Mouse (Mus musculus) kidney, postnatal 0 days (tissue): ENCODE results near the gene Cyp2j8. TPM values are rescaled to one million over a fixed set of nuclear protein-coding genes. Genes with fewer than 3 reads are reported as not detected.
"Not testable (repeated sequence)": the region's sequence is repeated elsewhere in the genome, so short reads cannot be mapped to it uniquely, and the experiment has no call there.

Experiments
- ATAC-seq: fragments of 200-750 bp; cut with Nextera tagmentation; replicated peaks from 2 replicates; pipeline ENCODE4 v1.8.0; 2017; ENCODE audit warnings: low read depth, moderate number of reproducible peaks, moderate TSS enrichment, moderate library complexity; ENCODE audit not compliant: low FRiP score
- DNase-seq: peaks from one replicate; pipeline ENCODE4 v3.0.0-alpha.2; 2016; ENCODE audit warnings: low spot score
- H3K27ac ChIP-seq: fragments of 300-500 bp; sonication (generic); 2 replicates; pipeline ENCODE4 v1.5.1; 2014; ENCODE audit warnings: mild to moderate bottlenecking
- H3K27me3 ChIP-seq: fragments of 300-500 bp; sonication (generic); 2 replicates; pipeline ENCODE4 v1.6.1; 2014; ENCODE audit warnings: low read length, mixed read lengths; ENCODE audit not compliant: insufficient read depth
- H3K36me3 ChIP-seq: fragments of 300-500 bp; sonication (generic); 2 replicates; pipeline ENCODE4 v1.6.1; 2014; ENCODE audit warnings: low read length, mixed read lengths; ENCODE audit not compliant: insufficient read depth
- H3K4me1 ChIP-seq: fragments of 300-500 bp; sonication (generic); replicated peaks from 2 replicates; pipeline ENCODE4 v1.6.1; 2014; ENCODE audit warnings: antibody characterized with exemption, low read length, mixed read lengths; ENCODE audit not compliant: insufficient read depth
- H3K4me2 ChIP-seq: fragments of 300-500 bp; sonication (generic); 2 replicates; pipeline ENCODE4 v1.6.1; 2014; ENCODE audit warnings: mild to moderate bottlenecking, low read length, moderate library complexity, mixed read lengths
- H3K4me3 ChIP-seq: fragments of 300-500 bp; sonication (generic); replicated peaks from 2 replicates; pipeline ENCODE4 v1.5.1; 2014; ENCODE audit warnings: low read depth, low read length
- H3K9ac ChIP-seq: fragments of 300-500 bp; sonication (generic); 2 replicates; pipeline ENCODE4 v1.6.1; 2014; ENCODE audit warnings: low read depth, low read length
- H3K9me3 ChIP-seq: fragments of 300-500 bp; sonication (generic); replicated peaks from 2 replicates; pipeline ENCODE4 v1.6.1; 2016; ENCODE audit warnings: low read length, inconsistent platforms, mixed read lengths
- CTCF ChIP-seq: IDR thresholded peaks from 2 replicates; pipeline ENCODE4 v1.5.1; 2016; ENCODE audit warnings: antibody characterized with exemption, low read depth, mild to moderate bottlenecking, moderate library complexity
- WGBS: fragments of 180-500 bp; shearing (Covaris S2); extraction: QIAGEN DNeasy Blood & Tissue Kit; methylation state at CpG from one replicate; pipeline ENCODE4 v1.1.7; 2014; 5-methylcytosine and 5-hydroxymethylcytosine counted together
- polyA plus RNA-seq: library from polyadenylated mRNA; unstranded; fragments of >200 nt; fragmentation: Nextera tagmentation; extraction: Ambion mirVana; gene quantifications from 2 replicates; pipeline ENCODE4 v1.2.1, GENCODE M21; 2015

Cyp2j8 gene
- polyA plus RNA-seq, 1 experiment from 2014 or later, result 0.12 TPM

DNA sequence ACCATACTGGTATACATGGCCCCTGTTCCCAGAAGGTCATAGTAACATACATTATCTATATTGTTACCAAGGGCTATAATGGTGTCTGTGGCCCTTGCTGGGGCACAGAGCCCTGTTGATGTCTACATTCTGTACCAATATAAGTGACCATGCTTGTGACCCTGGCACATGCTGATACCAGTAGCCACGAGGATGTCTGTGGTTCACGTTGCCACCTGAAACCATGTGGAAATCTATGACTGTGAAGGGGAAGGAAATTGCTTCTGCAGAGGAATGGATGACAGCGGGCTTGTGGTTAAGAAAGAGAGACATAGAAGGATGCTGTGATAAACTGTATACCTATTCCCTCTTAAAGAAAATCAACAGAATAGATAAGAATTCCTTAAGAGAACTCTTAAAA lies 2.9 kb upstream of the Cyp2j8 start:
- Histone ChIP-seq H3K27ac (no peak overlapping the region), H3K4me2 (no peak overlapping the region), H3K4me3 (no peak overlapping the region), H3K36me3 (no peaks in the 10 kb centered on the region), H3K9me3 (no peaks in the 10 kb centered on the region), H3K27me3 (no peaks in the 10 kb centered on the region), H3K4me1 (no peaks in the 10 kb centered on the region), H3K9ac (no peak overlapping the region)
- WGBS, result 78% methylated on average over 3 of the region's 3 CpGs
- ATAC-seq (no peak), DNase-seq (no peak)
- TF ChIP-seq CTCF, result no peak

DNA sequence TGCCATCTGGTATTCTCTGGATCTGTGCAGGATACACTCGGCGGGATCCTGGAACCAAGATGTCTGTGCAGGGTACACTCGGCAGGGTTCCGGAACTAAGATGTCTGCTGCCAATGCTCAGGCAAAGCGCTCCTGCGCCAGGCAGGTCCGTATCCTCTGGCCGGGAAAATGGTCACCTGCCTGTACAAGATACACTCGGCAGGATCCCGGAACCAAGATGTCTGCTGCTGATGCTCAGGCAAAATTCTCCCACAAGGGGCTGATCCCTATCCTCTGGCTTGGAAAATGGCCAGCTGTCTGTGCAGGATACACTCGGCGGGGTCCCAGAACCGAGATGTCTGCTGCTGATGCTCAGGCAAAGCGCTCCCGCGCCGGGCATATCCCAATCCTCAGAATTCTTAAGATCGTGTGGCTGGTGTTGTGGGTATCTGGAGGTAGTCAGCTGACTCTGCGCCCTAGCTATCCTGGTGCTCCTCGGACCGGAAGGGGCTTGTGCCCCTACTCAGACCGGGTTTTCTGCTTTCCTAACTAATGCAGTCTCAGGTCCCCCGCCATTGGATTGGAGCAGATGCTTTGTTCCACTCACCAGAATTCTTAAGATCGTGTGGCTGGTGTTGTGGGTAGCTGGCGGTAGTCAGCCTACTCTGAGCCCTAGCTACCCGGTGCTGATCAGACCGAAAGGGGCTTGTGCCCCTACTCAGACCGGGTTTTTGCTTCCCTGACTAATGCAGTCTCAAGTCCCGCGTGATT lies 43.7 kb downstream of the Cyp2j8 start:
- H3K36me3 ChIP-seq, H3K4me1 ChIP-seq, ATAC-seq, H3K27me3 ChIP-seq, H3K4me2 ChIP-seq, H3K4me3 ChIP-seq, DNase-seq, H3K27ac ChIP-seq, H3K9me3 ChIP-seq, H3K9ac ChIP-seq: not testable (repeated sequence)
- 88% methylated on average over 30 of the region's 30 CpGs for WGBS

Other genes with a start within 250 kb of the Cyp2j8 start
- 17.1 and 19.2 TPM in 2 replicates for gene Cyp2j11, start 158.7 kb downstream of the Cyp2j8 start, polyA plus RNA-seq
- 32.5 and 33.4 TPM in 2 replicates for gene Cyp2j6, start 46.3 kb upstream of the Cyp2j8 start, polyA plus RNA-seq
- 8.9 and 10.1 TPM in 2 replicates for gene Cyp2j9, start 84.2 kb upstream of the Cyp2j8 start, polyA plus RNA-seq
- gene Cyp2j5, start 156.8 kb upstream of the Cyp2j8 start, polyA plus RNA-seq, result 72.7 and 90.7 TPM in 2 replicates